Mouse (Mus musculus) adrenal gland, postnatal 0 days (tissue): ENCODE data around the gene Vmn1r27. TPM values are rescaled to one million over a fixed set of nuclear protein-coding genes. Genes with fewer than 3 reads are reported as not detected.

Source experiments
- polyA plus RNA-seq: library from polyadenylated mRNA; unstranded; fragments of >200 nt; fragmentation: Nextera tagmentation; extraction: Ambion mirVana; gene quantifications from 2 replicates; pipeline ENCODE4 v1.2.1, GENCODE M21; 2015

The Vmn1r27 gene
- not detected in 2 replicates for polyA plus RNA-seq

DNA sequence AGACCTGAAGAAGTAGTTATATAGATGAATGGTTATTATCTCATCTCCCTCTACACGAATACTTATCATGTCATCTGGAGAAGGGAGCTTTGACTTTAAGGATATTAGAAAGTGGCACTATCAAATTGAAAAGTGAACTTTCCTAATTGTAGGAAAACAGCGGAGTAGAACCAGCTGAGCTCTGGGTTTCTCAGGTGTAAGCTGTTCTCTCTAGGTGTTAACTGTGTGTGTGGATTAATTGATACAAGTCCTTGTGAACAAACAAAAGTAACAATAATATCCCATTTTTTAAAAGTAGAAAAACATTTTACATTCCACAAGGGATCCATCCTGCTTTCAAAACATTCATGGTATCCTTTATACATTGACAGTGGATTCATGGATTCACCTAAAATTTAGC lies at the start of gene Vmn1r27:
TSS of gene Vmn1r27 (minus strand) at position 101 of the 400 bp plus-strand sequence.

DNA sequence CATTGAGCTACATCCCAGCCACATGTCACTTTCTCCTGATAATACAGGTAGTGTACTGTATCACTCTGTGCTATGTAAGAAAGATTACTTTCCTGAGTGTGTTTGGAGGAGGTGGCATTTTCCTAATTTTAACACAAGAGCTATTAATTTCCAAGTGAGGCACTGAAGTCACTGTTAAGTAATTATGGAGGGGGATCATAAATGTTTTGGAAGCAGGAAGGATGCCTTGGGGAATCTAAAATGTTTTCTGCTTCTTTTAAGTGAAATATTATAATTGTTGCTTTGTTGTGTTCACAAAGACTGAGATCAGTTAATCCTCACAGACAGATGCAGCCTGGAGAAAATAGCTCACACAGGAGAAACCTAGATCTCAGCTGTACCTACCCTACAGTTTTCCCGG lies 43.1 kb upstream of the Vmn1r27 start, which contains the start of gene Vmn1r28:
TSS of gene Vmn1r28 (plus strand) at position 301 of the 400 bp plus-strand sequence.

Other genes starting within 250 kb of the Vmn1r27 start
- gene Vmn1r25, start 238.0 kb downstream of the Vmn1r27 start, polyA plus RNA-seq = not detected in 2 replicates
- not detected in 2 replicates for gene Vmn1r26, start 203.7 kb downstream of the Vmn1r27 start, polyA plus RNA-seq
- gene Vmn1r28, start 43.2 kb upstream of the Vmn1r27 start, polyA plus RNA-seq = not detected in 2 replicates
- gene Vmn1r29, start 82.7 kb upstream of the Vmn1r27 start, polyA plus RNA-seq = not detected in 2 replicates
- not detected in 2 replicates for gene Vmn1r30, start 224.6 kb upstream of the Vmn1r27 start, polyA plus RNA-seq